Mouse (Mus musculus): ENCODE results near the gene A730071L15Rik. TPM values are rescaled to one million over a fixed set of nuclear protein-coding genes. Genes with fewer than 3 reads are reported as not detected.

Gene A730071L15Rik
- polyA plus RNA-seq, 1 experiment, result 0.09 TPM

- Histone ChIP-seq H3K4me1 (replicated peaks; ENCODE audit: control insufficient read depth, insufficient read depth, low read length) (no peaks in the 10 kb centered on the region), H3K4me3 (ENCODE audit: control insufficient read depth, insufficient read depth, low read length) (no peak overlapping the region), H3K27ac (ENCODE audit: control insufficient read depth, insufficient read depth, low read length) (no peak overlapping the region), H3K36me3 (ENCODE audit: control insufficient read depth, insufficient read depth, low read length) (no peaks in the 10 kb centered on the region), H3K27me3 (ENCODE audit: control insufficient read depth, insufficient read depth, low read length) (no peaks in the 10 kb centered on the region)
- WGBS, result 91% methylated on average over 4 of the region's 4 CpGs
- DNase-seq, result no peak
- TF ChIP-seq CTCF (IDR thresholded peaks at IDR 0.05; ENCODE audit: borderline replicate concordance, control insufficient read depth, extremely low read depth, insufficient read depth, low read length, poor library complexity), result no peak
- TF ChIP-seq POLR2A (IDR thresholded peaks at IDR 0.05; ENCODE audit: control insufficient read depth, extremely low read depth, insufficient read depth, low read length, poor library complexity), result no peak
Observed at GRCm38 (mm10) chr11:6233025-6233424, 33.2 kb downstream of the A730071L15Rik start.

GRCm38 (mm10) chr11:6244707-6245106 lies 44.9 kb downstream of the A730071L15Rik start:
- no peak for TF ChIP-seq CTCF (IDR thresholded peaks at IDR 0.05; ENCODE audit: borderline replicate concordance, control insufficient read depth, extremely low read depth, insufficient read depth, low read length, poor library complexity)
- TF ChIP-seq POLR2A (IDR thresholded peaks at IDR 0.05; ENCODE audit: control insufficient read depth, extremely low read depth, insufficient read depth, low read length, poor library complexity), result no peak
- Histone ChIP-seq H3K4me3 (ENCODE audit: control insufficient read depth, insufficient read depth, low read length) (no peak overlapping the region), H3K4me1 (replicated peaks; ENCODE audit: control insufficient read depth, insufficient read depth, low read length) (no peaks in the 10 kb centered on the region), H3K27ac (ENCODE audit: control insufficient read depth, insufficient read depth, low read length) (no peak overlapping the region), H3K36me3 (ENCODE audit: control insufficient read depth, insufficient read depth, low read length) (no peaks in the 10 kb centered on the region), H3K27me3 (ENCODE audit: control insufficient read depth, insufficient read depth, low read length) (no peaks in the 10 kb centered on the region)
- DNase-seq, result no peak
- 79% methylated on average over 19 of the region's 19 CpGs for WGBS

Other genes with a start within 250 kb of the A730071L15Rik start
- gene Gck, start 249.9 kb upstream of the A730071L15Rik start, polyA plus RNA-seq (2012; rRNA removed), result 0.58 and 0.68 TPM in 2 replicates
- 85.8 and 101 TPM in 2 replicates for gene Ykt6, start 244.3 kb upstream of the A730071L15Rik start, polyA plus RNA-seq (2012; rRNA removed)
- 6.0 and 9.0 TPM in 2 replicates for gene Camk2b, start 133.7 kb upstream of the A730071L15Rik start, polyA plus RNA-seq (2012; rRNA removed)
- gene Nudcd3, start 386 bp downstream of the A730071L15Rik start, polyA plus RNA-seq (2012; rRNA removed), result 52.1 and 62.2 TPM in 2 replicates
- 0.20 and 0.24 TPM in 2 replicates for gene Npc1l1, start 30.1 kb downstream of the A730071L15Rik start, polyA plus RNA-seq (2012; rRNA removed)
- 43.4 and 45.5 TPM in 2 replicates for gene Ddx56, start 67.7 kb downstream of the A730071L15Rik start, polyA plus RNA-seq (2012; rRNA removed)
- 102 and 109 TPM in 2 replicates for gene Tmed4, start 74.8 kb downstream of the A730071L15Rik start, polyA plus RNA-seq (2012; rRNA removed)
- 153 and 168 TPM in 2 replicates for gene Ogdh, start 91.6 kb downstream of the A730071L15Rik start, polyA plus RNA-seq (2012; rRNA removed)
- gene Zmiz2, start 189.0 kb downstream of the A730071L15Rik start, polyA plus RNA-seq (2012; rRNA removed), result 137 and 187 TPM in 2 replicates
- gene Ppia, start 215.4 kb downstream of the A730071L15Rik start, polyA plus RNA-seq (2012; rRNA removed), result 1,363 and 1,486 TPM in 2 replicates
- 163 and 178 TPM in 2 replicates for gene H2afv, start 244.4 kb downstream of the A730071L15Rik start, polyA plus RNA-seq (2012; rRNA removed)